Mouse (Mus musculus) lung, postnatal 10 days (tissue): ENCODE data around the gene Gm47955.
"Not testable (repeated sequence)": the region's sequence is repeated elsewhere in the genome, so short reads cannot be mapped to it uniquely, and the experiment has no call there.

Experiments
- DNase-seq: peaks from one replicate; pipeline ENCODE4 v3.0.0; 2021

Gene Gm47955

GRCm38 (mm10) chr1:82993947-82994346, 33.9 kb downstream of the Gm47955 start:
- no peak for DNase-seq

GRCm38 (mm10) chr1:83000306-83000705, 40.2 kb downstream of the Gm47955 start, which contains the start of gene Gm47959:
Gene Gm47959 (plus strand): TSS chr1:83000548.
- DNase-seq = not testable (repeated sequence)

- DNase-seq = peak; percentile 6
Observed at GRCm38 (mm10) chr1:83006218-83007179, 46.4 kb downstream of the Gm47955 start.

- DNase-seq = no peak
Observed at GRCm38 (mm10) chr1:83007471-83007870, 47.4 kb downstream of the Gm47955 start.
